Mouse (Mus musculus) C2C12 (cell line): ENCODE data around the gene Hivep2. TPM values are rescaled to one million over a fixed set of nuclear protein-coding genes. Genes with fewer than 3 reads are reported as not detected.

Source experiments
- H3K27me3 ChIP-seq: one replicate; pipeline ENCODE4 v1.6.1; 2011; ENCODE audit not compliant: control insufficient read depth, insufficient read depth, insufficient read length
- H3K36me3 ChIP-seq: one replicate; pipeline ENCODE4 v1.6.1; 2011; ENCODE audit not compliant: control insufficient read depth, insufficient read depth
- H3K4me3 ChIP-seq: one replicate; pipeline ENCODE4 v1.5.1; 2011; ENCODE audit warnings: mild to moderate bottlenecking, control low read depth; ENCODE audit not compliant: poor library complexity, insufficient read depth, severe bottlenecking
- H3K79me2 ChIP-seq: one replicate; pipeline ENCODE4 v1.6.1; 2011; ENCODE audit not compliant: control insufficient read depth, insufficient read depth
- H3K79me3 ChIP-seq: one replicate; pipeline ENCODE4 v1.6.1; 2011; ENCODE audit warnings: low read depth, control low read depth
- H3ac ChIP-seq: one replicate; pipeline ENCODE3; 2011; ENCODE audit warnings: low read depth; ENCODE audit not compliant: control insufficient read depth, insufficient read length
- CEBPB ChIP-seq: IDR thresholded peaks from one replicate; pipeline ENCODE4 v1.6.1; 2011; ENCODE audit warnings: low read depth, mild to moderate bottlenecking, control low read depth, moderate library complexity
- CTCF ChIP-seq: IDR thresholded peaks from one replicate; pipeline ENCODE4 v1.5.1; 2011; ENCODE audit not compliant: control insufficient read depth, insufficient read depth, insufficient read length
- FOSL1 ChIP-seq: IDR thresholded peaks from one replicate; pipeline ENCODE4 v1.8.0; 2011; ENCODE audit warnings: mild to moderate bottlenecking, low read length; ENCODE audit not compliant: poor library complexity, insufficient read depth, severe bottlenecking
- MAX ChIP-seq: IDR thresholded peaks from one replicate; pipeline ENCODE4 v1.6.1; 2011; ENCODE audit warnings: mild to moderate bottlenecking, control low read depth
- MYOD1 ChIP-seq: IDR thresholded peaks from one replicate; pipeline ENCODE4 v1.6.1; 2011; ENCODE audit warnings: low read depth; ENCODE audit not compliant: control insufficient read depth, insufficient read length
- MYOG ChIP-seq: IDR thresholded peaks from one replicate; pipeline ENCODE4 v1.6.1; 2011; ENCODE audit not compliant: control insufficient read depth, insufficient read length; ENCODE audit errors: extremely low read depth
- USF1 ChIP-seq: IDR thresholded peaks from one replicate; pipeline ENCODE4 v1.6.1; 2011; ENCODE audit warnings: low read depth, mild to moderate bottlenecking, control low read depth, moderate library complexity
- polyA plus RNA-seq: library from polyadenylated mRNA; unstranded; fragments of >200 nt; fragmentation: generic; extraction: Trizol; gene quantifications from one replicate; pipeline ENCODE4 v1.2.1, GENCODE M21; 2012; ENCODE audit warnings: missing spikeins

Gene Hivep2
- polyA plus RNA-seq, 1 experiment, result 2.9 TPM

DNA sequence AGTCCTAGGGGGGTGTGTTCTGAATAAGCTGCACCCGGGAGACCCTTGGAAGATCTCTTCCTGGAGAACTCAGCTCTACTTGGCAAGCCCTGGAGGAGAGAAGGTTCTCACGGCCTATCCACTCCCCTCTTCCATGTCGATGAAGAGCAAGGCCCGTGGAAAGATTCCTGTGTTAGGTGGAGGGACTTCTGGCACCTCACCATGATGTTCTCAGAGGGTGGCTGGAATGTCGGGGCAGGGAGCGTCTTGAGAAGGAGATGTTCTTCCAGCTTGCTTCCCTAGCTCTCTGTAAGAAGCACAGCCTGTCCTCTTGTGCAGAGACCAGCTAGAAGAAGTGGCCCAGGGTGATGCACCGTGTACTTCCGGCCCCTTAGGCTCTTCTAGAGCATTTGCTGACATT is 134.2 kb downstream of the Hivep2 start:
- no peaks in the 10 kb centered on the region for H3K36me3 ChIP-seq
- H3K79me2 ChIP-seq, result no peaks in the 10 kb centered on the region
- TF ChIP-seq FOSL1 (no peak), CTCF (no peak), USF1 (no peak), MYOD1 (no peak), CEBPB (no peak), MYOG (no peak), MAX (no peak)
- no peak overlapping the region for H3K4me3 ChIP-seq
- no peak overlapping the region for H3ac ChIP-seq
- H3K27me3 ChIP-seq, result no peaks in the 10 kb centered on the region
- H3K79me3 ChIP-seq, result no peaks in the 10 kb centered on the region

GRCm38 (mm10) chr10:14100847-14101246 is 135.0 kb downstream of the Hivep2 start:
- no peak overlapping the region for H3K4me3 ChIP-seq
- no peaks in the 10 kb centered on the region for H3K79me3 ChIP-seq
- TF ChIP-seq MYOG, result no peak
- TF ChIP-seq MYOD1, result no peak
- TF ChIP-seq USF1, result no peak
- no peak for TF ChIP-seq FOSL1
- TF ChIP-seq MAX, result no peak
- no peak for TF ChIP-seq CTCF
- TF ChIP-seq CEBPB, result no peak
- H3K36me3 ChIP-seq, result no peaks in the 10 kb centered on the region
- H3K27me3 ChIP-seq, result no peaks in the 10 kb centered on the region
- no peak overlapping the region for H3ac ChIP-seq
- no peaks in the 10 kb centered on the region for H3K79me2 ChIP-seq

- Histone ChIP-seq H3K4me3 (no peak overlapping the region), H3K27me3 (no peaks in the 10 kb centered on the region)
- TF ChIP-seq MAX (no peak), CTCF (no peak), FOSL1 (no peak), CEBPB (no peak), USF1 (no peak), MYOG (no peak), MYOD1 (no peak)
These were observed 136.1 kb downstream of the Hivep2 start for GRCm38 (mm10) chr10:14101966-14102365.

GRCm38 (mm10) chr10:14107980-14108671 is 142.3 kb downstream of the Hivep2 start:
- Histone ChIP-seq H3K27me3 (no peaks in the 10 kb centered on the region), H3K36me3 (no peaks in the 10 kb centered on the region), H3ac (no peak overlapping the region), H3K79me2 (no peaks in the 10 kb centered on the region), H3K79me3 (no peaks in the 10 kb centered on the region), H3K4me3 (no peak overlapping the region)
- no peak for TF ChIP-seq MYOG
- TF ChIP-seq FOSL1, result no peak
- no peak for TF ChIP-seq CEBPB
- TF ChIP-seq MAX, result no peak
- TF ChIP-seq USF1, result no peak
- TF ChIP-seq MYOD1, result no peak
- TF ChIP-seq CTCF, result no peak

More at GRCm38 (mm10) chr10:14101966-14102365, 136.1 kb downstream of the Hivep2 start:
- Histone ChIP-seq H3ac (no peak overlapping the region), H3K79me3 (no peaks in the 10 kb centered on the region), H3K36me3 (no peaks in the 10 kb centered on the region), H3K79me2 (no peaks in the 10 kb centered on the region)

GRCm38 (mm10) chr10:14115846-14116245 is 150.0 kb downstream of the Hivep2 start:
- TF ChIP-seq FOSL1, result no peak
- no peak for TF ChIP-seq MAX
- no peak overlapping the region for H3K4me3 ChIP-seq
- H3K36me3 ChIP-seq, result no peaks in the 10 kb centered on the region
- no peaks in the 10 kb centered on the region for H3K79me2 ChIP-seq
- H3K27me3 ChIP-seq, result no peaks in the 10 kb centered on the region
- H3ac ChIP-seq, result no peak overlapping the region
- H3K79me3 ChIP-seq, result no peaks in the 10 kb centered on the region

GRCm38 (mm10) chr10:14116978-14117377 is 151.1 kb downstream of the Hivep2 start:
- Histone ChIP-seq H3K79me2 (no peaks in the 10 kb centered on the region), H3ac (no peak overlapping the region), H3K4me3 (no peak overlapping the region), H3K79me3 (no peaks in the 10 kb centered on the region), H3K36me3 (no peaks in the 10 kb centered on the region), H3K27me3 (no peaks in the 10 kb centered on the region)
- no peak for TF ChIP-seq USF1
- no peak for TF ChIP-seq CTCF
- no peak for TF ChIP-seq MYOD1
- no peak for TF ChIP-seq CEBPB
- TF ChIP-seq MAX, result no peak
- TF ChIP-seq FOSL1, result no peak
- no peak for TF ChIP-seq MYOG
